Mouse (Mus musculus) adrenal gland, adult 8-10 months (tissue): ENCODE data around the gene Col4a2. TPM values are rescaled to one million over a fixed set of nuclear protein-coding genes. Genes with fewer than 3 reads are reported as not detected.

Source experiments
- DNase-seq: peaks from one replicate; pipeline ENCODE4 v3.0.0; 2022
- total RNA-seq, 4 experiments: library from RNA; stranded (reverse); gene quantifications; 2 replicates each; pipeline ENCODE4 v1.2.4; 2022

Col4a2 gene
- total RNA-seq, 4 experiments from 2014 or later: 122 to 162 (median 137) TPM

GRCm38 (mm10) chr8:11327298-11327697, 14.7 kb downstream of the Col4a2 start:
- DNase-seq: no peak

- DNase-seq: no peak
Measured at GRCm38 (mm10) chr8:11327722-11328417, 15.3 kb downstream of the Col4a2 start.

- no peak for DNase-seq
Measured at GRCm38 (mm10) chr8:11331561-11331960, 19.0 kb downstream of the Col4a2 start.

- no peak for DNase-seq
Measured at GRCm38 (mm10) chr8:11333746-11334145, 21.1 kb downstream of the Col4a2 start.

DNA sequence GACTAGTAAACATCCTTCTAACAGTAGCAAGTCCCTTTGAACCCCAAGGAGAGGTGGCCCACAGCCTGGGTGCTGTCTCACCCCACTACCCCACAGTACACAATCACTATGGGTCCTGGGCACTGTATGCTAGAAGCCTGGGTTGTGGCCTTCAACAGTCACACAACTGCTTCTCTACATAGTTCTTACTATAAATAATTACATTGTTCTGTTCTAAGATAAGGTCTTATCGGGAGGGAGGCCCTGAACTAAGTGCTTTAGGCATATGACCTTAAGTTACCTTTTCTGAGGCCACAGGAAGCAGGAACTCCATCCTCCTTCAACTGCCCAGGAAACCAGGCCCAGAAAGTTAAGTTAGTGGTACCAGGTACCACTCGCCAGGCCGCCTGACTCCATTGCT, 21.9 kb downstream of the Col4a2 start:
- DNase-seq: no peak

DNA sequence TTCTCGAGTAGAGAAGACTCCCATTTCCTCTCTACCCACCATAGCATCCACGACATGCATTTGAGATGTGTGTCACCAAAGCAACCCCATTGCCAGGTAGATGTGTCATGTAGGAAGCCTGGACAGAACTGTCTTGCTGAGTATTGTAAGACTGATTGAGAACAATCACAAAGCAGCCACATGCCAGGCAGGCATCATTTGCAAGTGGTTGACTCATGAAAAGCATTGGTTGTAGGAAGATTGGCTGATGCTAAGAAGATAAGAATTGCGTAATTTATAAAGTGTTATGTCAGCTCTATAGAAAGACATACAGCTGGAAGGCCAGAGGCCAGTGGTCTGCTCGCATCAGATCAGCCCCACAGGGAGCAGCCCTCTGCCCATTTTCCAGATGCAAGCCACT, 22.6 kb downstream of the Col4a2 start:
- no peak for DNase-seq

GRCm38 (mm10) chr8:11336346-11336745, 23.7 kb downstream of the Col4a2 start:
- DNase-seq: no peak

GRCm38 (mm10) chr8:11337642-11338041, 25.0 kb downstream of the Col4a2 start:
- no peak for DNase-seq

DNA sequence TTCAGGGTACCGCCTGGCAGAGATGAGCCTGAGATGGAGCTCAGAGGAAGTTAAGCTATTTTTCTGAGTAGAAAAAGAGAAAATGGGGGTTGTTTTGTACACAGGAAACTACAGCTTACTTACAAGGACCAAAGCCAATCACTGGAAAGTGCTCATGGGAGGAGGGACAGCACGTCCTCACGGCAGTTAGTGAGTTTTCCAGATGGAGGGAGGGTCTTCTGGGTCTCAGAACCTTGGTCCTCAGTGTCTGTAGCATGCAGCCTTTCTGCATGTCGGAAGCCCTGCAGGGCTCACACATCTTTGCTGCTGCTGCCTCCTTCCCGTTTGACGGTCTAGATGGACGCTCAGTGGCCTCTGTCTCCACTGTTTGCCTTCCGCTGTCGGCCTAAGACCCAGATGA, 25.9 kb downstream of the Col4a2 start:
- DNase-seq: no peak

DNA sequence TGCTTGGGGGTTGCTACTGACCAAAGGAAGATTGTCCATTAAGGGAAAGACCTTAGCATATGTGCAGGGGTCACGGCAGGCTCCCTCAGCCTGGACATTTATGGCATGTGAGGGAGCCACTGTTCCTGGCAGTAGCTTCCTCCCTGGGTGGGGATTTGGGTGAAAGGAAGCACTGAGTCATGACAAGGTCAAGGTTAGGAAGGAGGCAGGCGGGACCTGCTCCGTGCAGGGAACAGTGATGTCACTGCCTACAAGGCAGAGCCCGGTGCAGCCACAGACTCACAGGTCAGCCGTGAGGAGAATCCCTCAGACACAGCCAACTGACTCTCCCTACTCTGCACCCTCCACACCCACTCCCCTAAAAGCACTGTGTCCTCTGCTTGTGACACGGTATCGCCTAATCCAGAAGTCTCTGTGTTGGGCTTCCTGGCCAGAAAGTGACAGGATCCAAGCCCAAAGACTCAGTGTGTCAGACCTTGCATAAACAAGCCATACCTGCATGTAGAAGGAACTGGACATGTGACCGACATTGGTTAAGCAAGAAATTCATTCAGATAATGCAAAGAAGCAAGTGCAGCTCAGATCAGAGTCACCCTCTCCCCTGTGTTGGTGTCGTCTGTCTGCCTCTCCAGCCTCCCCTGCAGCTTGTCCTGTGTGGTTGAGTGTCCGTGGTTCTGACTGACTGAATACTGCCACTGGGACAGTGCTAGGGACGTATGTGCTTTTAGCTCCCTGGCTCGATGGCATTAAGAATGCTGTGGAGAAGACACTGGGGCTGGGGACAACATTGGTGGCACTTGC, 27.9 kb downstream of the Col4a2 start:
- DNase-seq: peak; percentile 90

DNA sequence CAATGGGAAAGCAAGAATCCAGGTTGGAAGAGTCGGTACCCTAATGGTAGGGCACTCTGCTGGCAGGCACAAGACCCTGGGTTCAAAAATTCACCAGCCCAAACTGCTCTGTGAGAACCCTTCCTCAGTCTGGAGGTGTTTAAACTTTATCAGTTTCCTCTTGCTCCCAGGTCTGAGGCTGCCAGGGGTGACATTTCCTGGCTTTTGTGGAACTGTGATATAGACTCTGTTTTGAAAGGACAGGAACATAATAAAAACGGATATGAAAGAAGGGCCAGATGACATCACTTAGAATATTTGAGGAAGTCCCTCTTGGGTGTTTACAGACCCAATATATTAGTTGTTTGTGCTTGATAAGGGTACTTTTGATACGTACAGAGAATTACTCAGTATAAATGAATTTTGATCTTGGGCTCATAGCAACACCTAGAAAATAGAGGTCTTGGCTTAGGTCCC, 28.5 kb downstream of the Col4a2 start:
- no peak for DNase-seq

GRCm38 (mm10) chr8:11344459-11344858, 31.9 kb downstream of the Col4a2 start:
- no peak for DNase-seq

DNA sequence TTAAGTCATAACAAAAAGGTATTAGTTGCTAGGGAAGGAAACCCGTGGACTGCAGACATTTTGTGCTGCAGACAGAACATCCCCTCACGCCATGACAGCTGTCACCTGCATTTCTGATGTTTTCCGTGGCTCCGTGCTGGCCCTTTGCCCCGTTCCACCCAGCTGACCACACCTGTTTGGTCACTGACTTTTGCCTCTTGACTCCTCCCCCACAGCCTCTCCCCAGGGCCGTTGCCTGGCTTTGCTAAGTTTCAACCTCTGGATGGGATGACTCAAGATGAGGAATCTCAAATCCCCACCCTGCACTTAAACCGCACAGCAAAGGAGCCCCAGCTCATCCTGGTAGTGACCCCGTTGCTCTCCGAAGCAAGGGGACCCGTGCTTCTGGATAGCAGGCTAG, 33.6 kb downstream of the Col4a2 start:
- no peak for DNase-seq

DNA sequence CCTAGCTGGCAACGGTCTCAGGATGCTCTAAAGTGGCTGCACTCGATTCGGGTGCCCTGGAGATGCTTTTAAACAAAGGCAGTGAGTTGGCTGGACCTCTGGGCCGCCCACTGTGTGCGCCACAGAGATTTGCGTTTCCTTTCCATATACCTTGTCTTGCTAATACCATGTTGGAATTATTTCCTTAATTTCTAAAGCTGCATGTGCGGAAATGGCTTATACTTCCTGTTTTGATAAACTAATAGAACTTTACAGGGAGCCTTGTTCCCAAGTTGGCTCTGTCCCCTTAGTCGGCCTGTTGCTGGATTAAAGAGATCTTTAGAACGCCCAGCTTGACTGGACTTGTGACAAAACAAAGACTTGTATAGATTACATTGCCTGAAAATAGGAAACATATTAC, 35.1 kb downstream of the Col4a2 start:
- DNase-seq: no peak

DNA sequence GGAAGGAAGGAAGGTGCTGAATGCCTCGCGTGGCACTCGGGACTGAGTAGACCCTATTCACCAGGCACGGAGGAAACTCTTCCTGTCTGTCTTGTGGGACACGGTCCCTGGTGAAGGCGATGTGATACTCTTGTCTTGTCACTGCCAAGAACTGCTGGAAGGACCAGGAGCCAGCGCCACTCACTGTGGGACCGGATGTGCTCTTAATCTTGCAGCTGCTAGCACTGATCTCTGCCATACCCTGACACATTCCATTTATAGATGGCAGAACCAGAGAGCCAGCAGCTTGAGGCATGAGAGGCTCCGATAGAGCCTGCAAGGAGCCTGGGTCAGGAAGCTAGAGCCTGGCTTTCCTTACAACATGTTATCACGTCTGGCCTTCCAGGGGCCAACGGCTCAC, 36.0 kb downstream of the Col4a2 start:
- DNase-seq: no peak

DNA sequence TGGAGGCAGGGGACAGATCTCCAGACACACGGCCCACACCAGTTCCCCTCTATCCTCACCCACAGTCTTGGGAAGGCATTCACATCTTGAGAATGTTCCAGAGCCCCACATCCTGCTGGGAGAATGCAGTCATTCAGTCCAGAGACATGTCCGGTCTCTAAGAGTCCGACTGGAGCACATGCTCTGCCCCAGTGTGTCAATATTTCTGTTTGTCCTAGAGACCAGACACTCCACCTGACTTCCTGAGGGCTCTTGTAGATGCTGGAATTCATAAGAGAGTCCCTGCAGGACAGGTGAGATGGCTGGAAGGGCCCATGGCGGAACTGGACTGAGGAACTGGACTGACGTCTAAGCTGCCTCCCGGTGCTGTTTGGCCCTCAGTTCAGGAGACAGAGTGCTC, 38.8 kb downstream of the Col4a2 start:
- DNase-seq: no peak

GRCm38 (mm10) chr8:11352514-11352913, 39.9 kb downstream of the Col4a2 start:
- DNase-seq: no peak

GRCm38 (mm10) chr8:11354800-11355451, 42.3 kb downstream of the Col4a2 start:
- DNase-seq: no peak

GRCm38 (mm10) chr8:11355900-11356299, 43.3 kb downstream of the Col4a2 start:
- DNase-seq: no peak

DNA sequence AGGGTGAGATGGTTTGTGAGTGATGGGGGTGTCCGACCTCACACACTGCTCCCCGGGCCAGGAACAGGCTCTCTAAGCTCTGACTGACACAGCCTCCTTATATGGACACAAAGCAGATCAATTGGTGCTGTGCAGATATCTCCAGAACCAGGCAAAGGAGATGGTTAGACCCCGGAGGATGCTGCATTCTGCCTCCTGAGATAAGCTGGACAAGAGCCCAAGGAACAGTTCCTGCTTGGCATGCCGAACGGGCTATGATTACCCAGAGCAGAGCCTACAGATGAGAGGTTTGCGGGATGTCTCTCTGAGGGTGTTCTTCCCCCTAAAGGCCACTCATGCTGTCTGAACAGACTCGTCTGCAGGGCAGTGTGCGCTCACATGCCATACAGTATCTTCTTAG, 44.2 kb downstream of the Col4a2 start:
- DNase-seq: no peak

GRCm38 (mm10) chr8:11357921-11358436, 45.4 kb downstream of the Col4a2 start:
- DNase-seq: no peak

DNA sequence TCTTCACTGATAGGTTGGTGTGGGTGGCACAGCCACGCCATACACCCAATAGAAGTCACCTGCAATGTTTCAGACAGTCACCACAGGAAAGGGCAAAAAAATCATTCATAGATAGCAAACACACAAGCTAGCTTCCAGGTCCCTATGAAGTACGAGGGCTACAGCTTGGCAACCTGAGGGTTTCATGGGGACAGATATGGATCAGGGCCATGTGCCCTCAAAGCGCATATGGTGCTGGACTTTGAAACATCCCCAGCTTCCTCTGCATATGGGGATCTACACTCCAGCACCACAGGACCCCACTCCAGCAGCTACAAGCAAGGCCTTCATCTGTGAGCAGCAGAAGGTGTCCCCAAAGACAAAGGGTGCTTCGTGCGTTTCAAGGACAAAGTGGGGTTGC, 47.2 kb downstream of the Col4a2 start:
- no peak for DNase-seq
